Mouse (Mus musculus): Measurements from ENCODE around the gene Fzd7. TPM values are rescaled to one million over a fixed set of nuclear protein-coding genes. Genes with fewer than 3 reads are reported as not detected.

Fzd7 gene
- total RNA-seq, 2 experiments from 2014 or later: 5.5 to 6.1 TPM

GRCm38 (mm10) chr1:59497741-59498613 lies 15.8 kb downstream of the Fzd7 start:
- DNase-seq (ENCODE audit: extremely low spot score in 1 of 2, low spot score in 1 of 2): no peak

GRCm38 (mm10) chr1:59499327-59499726 lies 17.1 kb downstream of the Fzd7 start:
- DNase-seq (ENCODE audit: extremely low spot score in 1 of 2, low spot score in 1 of 2): no peak

GRCm38 (mm10) chr1:59502355-59502754 lies 20.1 kb downstream of the Fzd7 start:
- DNase-seq (ENCODE audit: extremely low spot score in 1 of 2, low spot score in 1 of 2): no peak

- DNase-seq (ENCODE audit: extremely low spot score in 1 of 2, low spot score in 1 of 2): no peak
Observed at GRCm38 (mm10) chr1:59503659-59504301, 21.6 kb downstream of the Fzd7 start.

GRCm38 (mm10) chr1:59504302-59504700 lies 22.1 kb downstream of the Fzd7 start:
- no peak for DNase-seq (ENCODE audit: extremely low spot score in 1 of 2, low spot score in 1 of 2)

- DNase-seq (ENCODE audit: extremely low spot score in 1 of 2, low spot score in 1 of 2): no peak
Observed at GRCm38 (mm10) chr1:59508463-59509139, 26.4 kb downstream of the Fzd7 start.

- no peak for DNase-seq (ENCODE audit: extremely low spot score in 1 of 2, low spot score in 1 of 2)
Observed at GRCm38 (mm10) chr1:59511566-59512270, 29.5 kb downstream of the Fzd7 start.

GRCm38 (mm10) chr1:59516026-59516917 lies 34.0 kb downstream of the Fzd7 start, which contains the start of gene Gm973:
Gene Gm973, plus strand, starts transcription at chr1:59516264.
- peak; percentile 23 to 28 for DNase-seq (ENCODE audit: extremely low spot score in 1 of 2, low spot score in 1 of 2)

- DNase-seq (ENCODE audit: extremely low spot score in 1 of 2, low spot score in 1 of 2): no peak
Observed at GRCm38 (mm10) chr1:59520226-59520837, 38.1 kb downstream of the Fzd7 start.

- DNase-seq (ENCODE audit: extremely low spot score in 1 of 2, low spot score in 1 of 2): no peak
Observed at GRCm38 (mm10) chr1:59522456-59522855, 40.2 kb downstream of the Fzd7 start.

- DNase-seq (ENCODE audit: extremely low spot score in 1 of 2, low spot score in 1 of 2): no peak
Observed at GRCm38 (mm10) chr1:59523378-59523958, 41.2 kb downstream of the Fzd7 start.

GRCm38 (mm10) chr1:59524071-59524470 lies 41.8 kb downstream of the Fzd7 start:
- DNase-seq (ENCODE audit: extremely low spot score in 1 of 2, low spot score in 1 of 2): no peak

- no peak for DNase-seq (ENCODE audit: extremely low spot score in 1 of 2, low spot score in 1 of 2)
Observed at GRCm38 (mm10) chr1:59524759-59525158, 42.5 kb downstream of the Fzd7 start.

- no peak for DNase-seq (ENCODE audit: extremely low spot score in 1 of 2, low spot score in 1 of 2)
Observed at GRCm38 (mm10) chr1:59527219-59527618, 45.0 kb downstream of the Fzd7 start.

GRCm38 (mm10) chr1:59534976-59535810 lies 53.0 kb downstream of the Fzd7 start:
- DNase-seq (ENCODE audit: extremely low spot score in 1 of 2, low spot score in 1 of 2): peak; percentile 11 to 25

Measured in layer of hippocampus, postnatal 25 days (tissue).